Mouse (Mus musculus): ENCODE data around the gene Dmgdh.

GRCm38 (mm10) chr13:93676864-93677263 lies 2.6 kb downstream of the Dmgdh start:
- TF ChIP-seq GATA1 (IDR thresholded peaks at IDR 0.05; ENCODE audit: low read length) (no peak), TAL1 (IDR thresholded peaks at IDR 0.05; ENCODE audit: low read length) (no peak)
